Mouse (Mus musculus) left cerebral cortex, adult 11 months (tissue): ENCODE data around the gene Cfap100.

Experiments used
- DNase-seq: peaks from one replicate; pipeline ENCODE4 v3.0.0; 2022; ENCODE audit warnings: low spot score

Cfap100 gene

GRCm38 (mm10) chr6:90428380-90428974 is at the start of gene Cfap100:
TSS of gene Cfap100 (minus strand) at chr6:90428797.
- DNase-seq: peak; percentile 51

- no peak for DNase-seq
Observed at GRCm38 (mm10) chr6:90476941-90477518, 48.4 kb upstream of the Cfap100 start.

GRCm38 (mm10) chr6:90475854-90476212 is 47.2 kb upstream of the Cfap100 start:
- DNase-seq: no peak

GRCm38 (mm10) chr6:90475176-90475853 is 46.7 kb upstream of the Cfap100 start:
- no peak for DNase-seq

GRCm38 (mm10) chr6:90474361-90474750 is 45.8 kb upstream of the Cfap100 start:
- no peak for DNase-seq

GRCm38 (mm10) chr6:90473630-90474360 is 45.2 kb upstream of the Cfap100 start:
- DNase-seq: no peak

- DNase-seq: no peak
Observed at GRCm38 (mm10) chr6:90472697-90473096, 44.1 kb upstream of the Cfap100 start.

GRCm38 (mm10) chr6:90472079-90472478 is 43.5 kb upstream of the Cfap100 start:
- DNase-seq: no peak

GRCm38 (mm10) chr6:90470947-90471541 is 42.4 kb upstream of the Cfap100 start:
- DNase-seq: no peak

GRCm38 (mm10) chr6:90470255-90470654 is 41.7 kb upstream of the Cfap100 start:
- DNase-seq: no peak

GRCm38 (mm10) chr6:90469041-90469440 is 40.4 kb upstream of the Cfap100 start:
- no peak for DNase-seq

GRCm38 (mm10) chr6:90468216-90468615 is 39.6 kb upstream of the Cfap100 start:
- no peak for DNase-seq

- no peak for DNase-seq
Observed at GRCm38 (mm10) chr6:90466847-90467410, 38.3 kb upstream of the Cfap100 start.

- no peak for DNase-seq
Observed at GRCm38 (mm10) chr6:90466079-90466478, 37.5 kb upstream of the Cfap100 start.

- DNase-seq: no peak
Observed at GRCm38 (mm10) chr6:90465028-90465640, 36.5 kb upstream of the Cfap100 start.

GRCm38 (mm10) chr6:90463890-90464421 is 35.4 kb upstream of the Cfap100 start:
- DNase-seq: no peak

GRCm38 (mm10) chr6:90463228-90463862 is 34.7 kb upstream of the Cfap100 start:
- DNase-seq: peak; percentile 89

GRCm38 (mm10) chr6:90462841-90463227 is 34.2 kb upstream of the Cfap100 start:
- no peak for DNase-seq

GRCm38 (mm10) chr6:90462181-90462706 is 33.6 kb upstream of the Cfap100 start, which contains the start of gene Klf15:
TSS of gene Klf15 (plus strand) at chr6:90462576.
- peak; percentile 81 for DNase-seq

- DNase-seq: no peak
Observed at GRCm38 (mm10) chr6:90461771-90462170, 33.2 kb upstream of the Cfap100 start.

GRCm38 (mm10) chr6:90461181-90461580 is 32.6 kb upstream of the Cfap100 start:
- no peak for DNase-seq
